Mouse (Mus musculus): ENCODE results near the gene Peli2.

The Peli2 gene

DNA sequence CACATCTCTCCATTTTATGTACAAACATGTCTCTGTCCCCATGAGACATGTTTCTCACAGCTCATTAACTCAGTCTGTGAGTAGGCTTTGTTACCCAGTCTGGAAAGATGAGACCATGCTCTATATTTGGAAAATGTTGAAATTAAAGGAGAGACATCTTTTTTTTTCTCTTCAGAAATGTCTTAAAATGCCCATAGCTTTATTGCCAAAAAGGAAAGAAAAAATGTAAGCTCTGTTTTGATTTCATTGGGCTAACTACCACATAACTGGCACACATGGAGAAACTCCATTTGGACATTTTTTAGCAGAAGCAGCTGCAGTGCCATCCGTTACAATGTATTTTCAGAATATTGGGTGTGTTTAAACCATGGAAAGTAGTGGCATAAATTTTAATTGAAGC is 103.6 kb downstream of the Peli2 start:
- DNase-seq (ENCODE audit: low spot score), result no peak

DNA sequence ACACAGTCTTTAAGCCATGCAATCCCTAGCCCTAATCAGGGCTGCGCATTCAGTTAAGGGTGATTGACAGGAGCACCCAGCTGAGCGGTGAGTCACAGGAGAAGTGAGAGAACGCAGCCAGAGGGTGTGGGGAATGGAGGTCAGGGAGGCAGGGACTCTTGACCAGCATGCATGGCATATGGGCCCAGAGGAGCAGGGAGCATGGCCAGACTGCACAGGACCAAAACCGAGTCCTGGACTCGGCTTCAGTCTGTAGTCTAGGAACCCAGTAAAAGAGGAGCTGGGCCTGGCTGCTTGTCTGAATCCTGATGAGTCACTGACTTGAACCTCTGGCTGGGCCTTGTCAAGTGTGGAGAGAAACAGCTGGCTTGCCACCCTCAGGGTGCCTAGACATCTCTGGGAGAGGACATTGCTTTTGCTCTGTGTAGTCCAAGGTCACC is 104.3 kb downstream of the Peli2 start:
- no peak for DNase-seq (ENCODE audit: low spot score)

DNA sequence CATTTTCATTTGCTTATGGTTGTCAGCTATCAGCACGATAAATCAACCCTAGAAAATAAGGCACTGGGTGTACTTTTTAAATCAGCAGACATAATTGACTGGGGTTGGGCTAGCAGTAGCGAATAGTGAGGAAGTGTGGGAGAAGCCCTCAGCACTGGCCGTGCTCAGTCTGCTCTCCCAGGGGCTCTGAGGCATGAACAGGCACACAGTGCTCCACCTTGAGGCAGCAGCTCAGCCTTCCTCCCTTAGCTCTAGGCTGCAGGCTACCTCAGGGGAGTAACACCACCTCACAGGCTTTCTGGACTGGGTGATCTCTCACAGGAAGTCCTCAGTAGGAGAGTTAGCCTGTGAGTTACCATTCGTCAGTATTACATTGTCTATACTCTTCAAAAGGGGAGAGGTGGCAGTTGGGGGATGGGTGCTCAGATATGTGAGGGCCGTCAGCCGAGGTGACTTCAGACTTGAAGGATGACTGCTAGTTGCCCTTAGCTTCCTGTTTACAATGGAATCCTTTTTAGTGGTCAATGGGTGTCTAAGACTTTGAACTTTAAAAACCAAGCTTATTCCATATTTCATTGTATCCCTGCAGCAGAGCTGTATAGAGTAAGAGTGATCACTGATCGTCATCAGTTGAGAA is 105.3 kb downstream of the Peli2 start:
- DNase-seq (ENCODE audit: low spot score), result no peak

DNA sequence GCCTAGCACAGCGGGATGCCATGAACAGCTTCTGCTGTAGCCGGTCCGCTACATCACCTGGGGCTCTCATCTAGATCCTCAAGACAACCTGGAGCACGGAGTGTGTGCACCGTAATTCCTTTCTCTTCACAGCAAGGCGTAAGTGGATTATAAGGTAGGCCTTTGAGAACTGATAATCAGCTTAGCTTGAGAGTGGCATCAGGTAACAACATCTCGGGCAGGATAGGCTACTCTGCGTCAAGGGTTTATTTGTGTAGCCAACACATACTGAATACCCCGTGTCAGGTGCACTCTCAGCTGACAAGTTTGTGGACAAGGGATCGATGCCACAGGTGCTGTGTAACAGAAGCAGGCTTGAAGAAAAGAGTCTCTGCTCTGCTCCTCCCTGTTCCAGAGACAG is 106.1 kb downstream of the Peli2 start:
- DNase-seq (ENCODE audit: low spot score), result no peak

DNA sequence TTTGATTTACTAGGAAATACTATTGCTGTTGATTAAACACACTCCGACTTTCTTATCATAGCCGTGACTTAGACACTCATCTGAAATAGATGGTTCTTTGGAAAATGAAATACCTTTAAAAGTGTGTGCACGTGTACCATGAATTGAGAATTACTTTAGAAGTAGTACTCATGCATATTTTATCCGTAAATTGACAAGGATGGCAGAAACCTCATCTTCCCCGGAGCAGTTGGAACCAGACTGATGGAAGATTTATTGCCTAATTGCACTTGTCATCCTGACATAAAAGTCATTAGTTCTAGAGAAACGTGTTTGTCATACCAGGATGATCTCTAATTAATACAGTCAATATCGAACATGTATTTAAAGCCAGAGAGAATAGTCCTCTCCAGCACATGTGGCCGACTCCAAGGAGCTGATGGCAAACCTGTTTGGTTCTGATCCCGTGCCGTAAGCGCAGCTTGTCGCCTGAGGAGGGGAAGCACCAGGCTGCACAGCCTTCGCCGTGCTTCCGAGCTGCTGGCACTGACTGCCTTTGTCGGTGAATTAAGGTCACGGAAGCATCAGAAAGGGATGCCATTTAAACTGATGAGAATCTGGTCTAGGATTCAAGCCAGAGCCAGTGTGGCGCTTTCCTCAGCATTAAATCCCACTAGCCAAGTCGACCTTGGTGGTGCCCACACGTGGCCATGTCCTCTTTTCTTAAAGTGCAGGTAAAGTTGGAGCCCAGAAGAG is 114.3 kb downstream of the Peli2 start:
- DNase-seq (ENCODE audit: low spot score), result no peak

DNA sequence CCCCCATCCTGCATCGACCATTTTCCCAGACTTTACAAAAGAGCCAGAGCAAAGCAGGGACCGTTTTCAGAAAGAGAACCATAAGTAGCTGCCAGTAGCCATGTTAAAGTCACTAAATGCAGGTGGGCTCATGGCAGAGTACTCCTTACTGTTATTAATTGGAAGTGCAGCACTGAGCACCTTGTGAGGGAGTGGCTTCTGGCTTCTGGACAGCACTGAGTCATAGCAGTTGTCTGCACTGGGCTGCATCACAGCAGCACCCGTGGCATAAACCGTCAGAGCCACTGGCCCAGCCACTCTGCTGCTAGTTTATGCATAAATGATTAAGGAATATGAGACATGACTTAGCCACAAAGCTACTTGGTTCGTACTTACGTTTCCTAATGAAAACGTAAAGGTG is 120.7 kb downstream of the Peli2 start:
- DNase-seq (ENCODE audit: low spot score), result no peak

DNA sequence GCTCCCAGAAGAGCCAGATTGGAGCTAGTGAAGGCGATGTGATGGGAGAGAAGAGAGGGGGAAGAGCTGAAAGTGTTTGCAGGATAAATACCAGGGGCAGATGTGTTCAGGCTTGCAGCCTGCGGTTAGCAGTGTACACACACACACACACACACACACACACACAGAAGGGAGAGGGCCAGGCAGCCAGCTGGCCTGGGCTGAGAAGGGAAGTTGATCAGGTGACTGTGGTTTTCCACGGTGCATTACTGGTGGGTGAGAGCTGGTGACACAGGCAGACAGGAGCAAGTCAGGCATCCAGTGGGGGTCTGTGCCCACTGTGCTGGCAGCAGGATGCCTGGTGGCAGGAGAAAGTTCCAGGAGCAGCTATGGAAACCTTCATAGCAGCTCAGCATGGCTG is 125.6 kb downstream of the Peli2 start:
- no peak for DNase-seq (ENCODE audit: low spot score)

DNA sequence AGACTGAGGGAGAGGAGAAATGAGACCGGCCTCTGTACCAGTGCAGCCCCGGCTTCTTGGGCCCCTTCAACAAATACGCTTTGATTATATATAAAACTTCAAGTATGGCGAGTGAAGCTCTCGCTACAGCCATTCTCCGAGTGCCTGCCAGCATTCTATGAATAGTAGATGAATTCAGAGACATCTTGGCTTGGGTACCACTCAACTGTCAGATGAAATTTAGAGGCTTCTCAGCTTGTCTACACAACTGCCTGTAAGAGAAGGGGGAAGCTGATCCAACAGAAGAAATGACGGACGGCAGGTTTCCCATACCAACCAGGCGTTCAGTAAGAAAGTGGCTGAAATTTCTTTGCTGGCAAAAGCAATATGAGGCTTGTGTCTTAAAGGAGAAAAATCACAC is 126.3 kb downstream of the Peli2 start:
- DNase-seq (ENCODE audit: low spot score), result no peak

DNA sequence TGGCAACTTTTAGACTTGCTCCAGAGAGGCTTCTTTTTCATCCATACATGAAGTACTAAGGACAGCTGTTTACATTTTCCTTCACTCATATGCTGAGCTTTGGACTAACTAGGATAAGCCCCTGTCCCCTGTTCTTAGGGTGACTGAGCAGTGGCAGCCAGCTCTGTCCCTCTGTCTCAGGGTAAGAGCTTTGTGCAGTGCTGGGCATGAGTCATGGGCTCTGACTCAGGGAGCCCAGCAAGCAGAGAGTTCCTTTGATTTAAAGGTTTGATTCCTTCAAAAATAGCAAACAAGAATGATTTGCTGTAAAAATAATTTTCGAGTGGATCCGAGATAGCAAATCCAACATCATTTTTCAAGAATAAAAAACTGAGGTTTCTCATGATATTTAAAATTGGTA is 128.8 kb downstream of the Peli2 start:
- no peak for DNase-seq (ENCODE audit: low spot score)

DNA sequence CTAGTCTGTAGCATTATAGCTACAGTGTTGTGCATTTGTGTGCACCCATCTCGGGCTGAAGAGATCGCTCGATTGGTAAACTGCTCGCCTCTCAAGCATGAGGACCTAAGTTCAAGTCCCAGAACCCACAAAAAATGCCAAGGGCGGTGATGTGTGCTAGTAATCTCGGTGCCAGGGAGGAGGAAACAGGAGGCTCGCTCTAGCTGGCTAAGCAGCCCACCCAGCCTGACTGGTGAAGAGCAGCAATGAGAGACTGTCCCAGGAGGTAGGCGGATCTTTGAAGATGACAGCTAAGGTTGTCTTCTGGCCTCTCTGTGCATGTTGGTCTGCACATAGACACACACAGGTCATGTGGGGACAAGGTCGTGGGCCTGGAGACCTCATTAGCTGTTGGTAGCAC is 129.3 kb downstream of the Peli2 start:
- DNase-seq (ENCODE audit: low spot score), result no peak

DNA sequence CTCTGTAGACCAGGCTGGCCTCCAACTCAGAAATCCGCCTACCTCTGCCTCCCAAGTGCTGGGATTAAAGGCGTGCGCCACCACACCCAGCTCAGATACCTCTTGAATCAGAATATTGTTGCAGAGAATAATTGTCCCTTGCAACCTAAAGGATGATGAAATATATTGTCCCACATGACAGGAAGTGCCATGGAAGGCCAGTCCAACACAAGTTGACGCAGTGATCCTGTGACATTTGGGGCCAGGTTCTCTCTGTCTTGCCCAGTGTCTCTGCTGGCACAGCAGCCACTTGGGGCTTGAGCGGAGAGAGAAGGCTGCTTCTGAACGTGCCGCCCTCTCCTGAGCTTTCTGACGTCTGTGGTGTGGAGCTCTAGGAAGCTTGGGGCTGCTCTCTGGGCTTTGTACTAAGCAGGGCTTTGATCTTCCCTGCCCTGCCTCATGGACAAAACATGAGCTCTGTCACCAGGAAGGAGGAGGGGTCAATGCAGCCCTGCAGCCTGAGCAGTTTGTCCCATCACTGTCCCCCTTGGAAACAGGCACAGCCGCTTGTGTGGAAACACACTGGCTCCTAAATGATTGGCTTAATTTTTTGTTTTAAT is 130.9 kb downstream of the Peli2 start:
- DNase-seq (ENCODE audit: low spot score), result no peak

DNA sequence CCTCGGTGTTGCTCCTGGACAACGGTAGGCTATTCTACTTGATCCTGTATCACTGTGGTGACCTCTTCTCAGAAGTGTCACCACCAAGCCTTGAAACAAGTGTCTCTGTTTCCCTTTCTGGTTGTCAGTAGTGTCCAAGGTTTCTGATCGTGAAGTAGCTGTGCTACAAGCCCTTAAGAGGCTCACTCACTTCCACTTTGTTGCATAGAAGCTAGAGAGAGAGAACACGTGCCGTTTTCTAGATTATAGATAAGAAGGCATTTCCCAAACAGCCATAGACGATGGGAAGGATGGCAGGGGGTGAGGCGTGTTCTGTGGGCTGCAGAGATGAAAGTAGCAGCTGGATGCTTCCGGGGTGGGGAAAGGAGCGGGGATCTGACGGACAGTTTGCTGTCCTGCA is 132.6 kb downstream of the Peli2 start:
- no peak for DNase-seq (ENCODE audit: low spot score)

DNA sequence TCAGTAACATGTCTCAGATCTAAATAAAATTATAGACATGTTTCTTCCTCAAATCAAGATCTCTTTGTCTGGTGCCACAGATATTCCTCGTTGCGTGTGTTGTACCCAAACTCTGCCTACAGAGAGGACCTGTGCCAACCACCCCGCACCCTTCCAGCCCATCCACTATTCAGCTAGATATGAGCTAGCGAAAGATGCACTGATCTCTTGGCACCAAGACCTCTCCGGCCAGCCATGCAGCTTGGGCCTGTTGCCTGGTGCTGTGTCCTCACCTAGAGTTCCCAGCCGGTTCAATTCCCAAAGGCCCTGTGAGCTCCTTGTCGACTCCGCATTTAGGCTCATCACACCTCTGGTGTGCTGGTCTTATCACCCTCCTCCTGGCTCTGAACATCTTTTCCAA is 134.1 kb downstream of the Peli2 start:
- DNase-seq (ENCODE audit: low spot score), result no peak

DNA sequence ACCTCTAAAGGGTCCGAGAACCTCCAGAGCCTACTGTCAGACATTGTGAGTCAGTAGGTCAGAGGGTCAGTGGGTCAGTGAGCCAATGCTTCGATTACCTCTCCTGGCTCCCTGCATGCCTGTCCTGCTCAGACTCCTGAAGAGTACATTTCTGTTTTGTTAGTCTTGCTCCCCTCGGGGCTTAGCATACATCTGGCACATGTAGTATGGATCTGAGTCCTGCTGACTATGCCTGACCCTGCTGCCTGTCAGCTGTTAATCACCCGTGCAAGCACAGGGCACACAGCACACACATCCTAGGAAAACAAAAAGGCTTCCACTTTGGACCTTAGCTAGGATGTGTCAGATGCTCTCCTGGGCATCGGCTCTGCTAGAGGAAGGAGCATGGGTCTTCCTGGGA is 134.7 kb downstream of the Peli2 start:
- DNase-seq (ENCODE audit: low spot score), result no peak

DNA sequence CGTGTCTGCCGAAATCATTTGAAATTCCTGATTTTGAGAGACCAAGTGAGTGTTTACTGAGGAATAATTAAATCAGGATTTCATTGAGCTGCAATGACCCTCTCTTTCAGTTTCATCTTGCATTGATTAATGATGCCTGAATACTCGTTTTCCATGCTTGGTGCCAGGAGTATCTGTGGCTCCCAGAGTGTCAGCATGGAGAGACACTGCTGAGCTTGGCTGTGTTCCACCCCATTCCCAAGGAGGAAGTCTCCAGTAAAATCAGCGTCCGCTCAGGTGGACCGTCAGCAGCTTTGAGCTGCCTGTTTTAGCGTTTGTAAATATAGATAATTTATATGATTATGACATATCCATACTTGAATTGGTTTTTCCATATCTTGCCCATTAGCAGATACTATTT is 137.1 kb downstream of the Peli2 start:
- DNase-seq (ENCODE audit: low spot score), result no peak

DNA sequence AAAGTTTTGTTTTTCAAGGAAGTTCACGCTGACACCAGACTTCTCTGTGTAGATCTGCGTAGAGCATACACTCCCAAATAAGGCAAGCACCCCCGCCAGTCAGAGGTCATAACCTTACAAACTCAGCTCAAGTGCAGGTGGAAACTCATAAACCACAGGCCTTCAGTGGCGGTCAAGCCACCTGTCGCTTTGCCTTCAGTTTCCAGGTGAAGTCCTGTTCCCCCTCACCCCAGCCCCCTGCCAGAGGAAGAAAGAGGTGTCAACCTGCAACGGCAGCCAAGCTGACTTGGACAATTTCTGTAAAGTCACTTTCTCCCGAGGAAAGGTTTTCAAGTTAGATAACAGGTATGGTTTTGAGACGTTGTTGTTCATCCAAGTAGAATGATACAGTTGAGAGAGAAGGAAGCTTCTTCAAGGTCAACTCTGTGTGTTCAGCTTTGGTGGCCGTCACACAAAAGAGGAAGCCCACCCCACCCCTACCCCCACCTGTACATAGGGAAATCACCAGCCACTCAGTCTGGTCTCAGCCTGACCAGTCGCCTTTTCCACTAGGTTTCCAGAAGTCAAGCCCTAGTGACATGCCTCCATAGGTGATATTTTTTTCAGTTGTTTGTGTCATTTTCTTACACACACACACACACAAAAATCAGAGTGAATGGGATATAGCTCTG is 138.2 kb downstream of the Peli2 start:
- DNase-seq (ENCODE audit: low spot score), result no peak

DNA sequence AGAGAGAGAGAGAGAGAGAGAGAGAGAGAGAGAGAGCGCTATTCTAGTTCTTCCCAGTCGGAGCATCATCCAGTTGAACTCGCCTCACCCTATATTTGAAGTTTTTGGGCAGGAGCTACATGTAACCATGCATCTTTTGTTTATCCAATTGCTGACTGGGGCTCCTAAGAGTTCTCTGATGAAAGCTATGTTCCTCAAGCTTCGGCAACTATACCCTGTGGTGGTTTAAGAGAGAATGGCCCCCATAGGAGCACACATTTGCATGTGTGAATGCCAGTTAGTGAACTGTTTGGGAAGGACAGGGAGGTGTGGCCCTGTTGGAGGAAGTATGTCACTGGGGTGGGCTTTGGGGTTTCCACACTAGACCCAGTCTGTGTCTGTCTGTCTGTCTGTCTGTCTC is 142.5 kb downstream of the Peli2 start:
- DNase-seq (ENCODE audit: low spot score), result no peak

DNA sequence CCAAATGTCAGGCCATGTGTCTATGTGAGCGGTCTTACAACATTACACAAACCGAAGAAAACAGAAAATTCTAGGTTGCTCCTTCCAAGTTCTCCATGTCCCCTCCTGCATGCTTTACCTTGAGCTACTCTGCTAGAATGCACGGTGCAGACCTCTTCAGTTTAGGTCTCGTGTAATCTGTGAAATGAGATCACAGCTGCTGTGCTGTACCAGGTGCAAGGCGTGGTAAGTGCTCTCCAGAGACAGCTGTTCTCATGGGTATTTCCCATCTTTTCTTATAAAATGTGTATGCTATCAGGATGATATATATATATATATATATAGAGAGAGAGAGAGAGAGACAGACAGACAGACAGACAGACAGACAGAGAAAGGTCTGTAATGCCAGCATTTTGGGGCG is 146.1 kb downstream of the Peli2 start:
- no peak for DNase-seq (ENCODE audit: low spot score)

DNA sequence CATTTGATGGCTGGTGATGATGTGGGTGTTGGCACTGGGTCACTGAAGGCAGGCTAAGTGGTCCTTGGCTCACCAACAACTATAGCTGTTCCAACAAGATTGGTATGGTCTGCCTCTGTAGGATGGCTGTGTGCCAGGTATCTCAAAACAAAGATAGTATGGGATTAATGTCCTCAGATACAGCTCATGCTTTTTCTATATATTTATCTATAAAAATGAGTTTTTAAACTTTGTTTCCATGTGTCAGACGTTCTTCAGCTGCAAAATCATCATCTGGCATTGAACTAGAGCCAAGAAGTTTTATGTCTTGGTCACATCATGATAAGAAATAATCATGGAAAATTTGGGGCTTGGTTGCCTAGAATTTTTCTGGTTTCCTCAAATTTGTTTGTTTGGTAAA is 157.7 kb downstream of the Peli2 start:
- no peak for DNase-seq (ENCODE audit: low spot score)

DNA sequence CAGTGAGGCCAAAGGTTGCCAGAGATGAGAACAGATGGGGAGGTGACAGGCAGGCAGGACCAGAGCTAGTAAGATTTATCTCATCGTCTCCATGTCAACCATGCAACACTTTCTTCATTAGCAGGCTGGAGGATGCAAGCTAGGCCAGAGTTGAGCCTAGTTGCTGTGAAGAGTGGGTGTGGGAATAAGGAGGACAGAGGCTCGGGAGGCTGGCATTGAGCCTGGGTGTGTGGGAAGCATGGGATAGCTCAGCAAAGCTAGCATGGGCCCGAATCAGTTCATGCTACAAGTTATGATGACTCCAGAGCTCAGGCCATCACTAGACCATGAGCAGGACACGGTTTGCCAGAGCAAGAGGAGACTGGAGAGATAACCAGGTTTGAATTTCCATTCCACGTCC is 166.3 kb downstream of the Peli2 start:
- DNase-seq (ENCODE audit: low spot score), result no peak

DNA sequence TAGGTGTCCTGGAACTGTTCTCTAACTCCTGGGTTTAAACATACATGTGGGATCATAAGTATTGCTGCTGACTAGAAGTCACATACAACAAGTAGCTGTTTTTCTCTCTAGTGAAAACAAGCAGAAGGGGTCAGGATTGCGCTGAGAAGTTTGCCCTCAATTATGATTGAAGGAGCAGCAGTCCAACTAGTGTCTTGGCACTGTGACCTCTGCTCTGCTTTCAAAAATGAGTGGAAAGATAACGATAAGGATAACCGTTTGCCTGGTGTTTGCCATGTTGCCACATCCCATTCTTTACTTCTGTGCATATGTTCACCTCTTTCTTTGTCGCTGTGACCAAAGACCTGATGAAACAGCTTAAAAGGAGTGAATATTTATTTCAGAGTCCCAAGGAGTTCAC is 167.0 kb downstream of the Peli2 start:
- DNase-seq (ENCODE audit: low spot score), result no peak

DNA sequence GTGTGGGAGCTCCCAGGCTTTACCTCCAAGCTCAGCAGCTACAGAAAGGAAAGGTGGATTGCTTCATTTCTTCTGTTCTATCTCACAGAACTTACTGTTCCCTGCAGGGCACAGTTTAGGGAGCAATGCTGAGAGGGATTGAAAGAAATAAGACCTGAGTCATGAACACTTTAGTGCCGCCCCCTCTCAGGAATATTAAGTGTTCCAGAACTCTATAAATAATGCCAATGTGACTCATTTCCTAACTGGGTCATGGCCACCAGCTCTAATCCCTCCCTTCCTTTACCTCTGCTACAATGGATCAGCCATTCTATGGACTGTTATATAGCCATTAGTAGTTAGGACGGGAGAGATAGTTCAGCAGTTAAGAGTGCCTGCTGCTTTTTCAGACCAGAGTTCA is 168.0 kb downstream of the Peli2 start:
- no peak for DNase-seq (ENCODE audit: low spot score)

Data from ovary, postnatal 14 days (tissue).